Mouse (Mus musculus): ENCODE data around the gene Suv39h1. TPM values are rescaled to one million over a fixed set of nuclear protein-coding genes. Genes with fewer than 3 reads are reported as not detected.
"Not testable (repeated sequence)": the region's sequence is repeated elsewhere in the genome, so short reads cannot be mapped to it uniquely, and the experiment has no call there.

The Suv39h1 gene
- polyA plus RNA-seq (2015; fragmentation: Nextera tagmentation; extraction: Ambion mirVana) = 40.2 and 47.3 TPM in 2 replicates

DNA sequence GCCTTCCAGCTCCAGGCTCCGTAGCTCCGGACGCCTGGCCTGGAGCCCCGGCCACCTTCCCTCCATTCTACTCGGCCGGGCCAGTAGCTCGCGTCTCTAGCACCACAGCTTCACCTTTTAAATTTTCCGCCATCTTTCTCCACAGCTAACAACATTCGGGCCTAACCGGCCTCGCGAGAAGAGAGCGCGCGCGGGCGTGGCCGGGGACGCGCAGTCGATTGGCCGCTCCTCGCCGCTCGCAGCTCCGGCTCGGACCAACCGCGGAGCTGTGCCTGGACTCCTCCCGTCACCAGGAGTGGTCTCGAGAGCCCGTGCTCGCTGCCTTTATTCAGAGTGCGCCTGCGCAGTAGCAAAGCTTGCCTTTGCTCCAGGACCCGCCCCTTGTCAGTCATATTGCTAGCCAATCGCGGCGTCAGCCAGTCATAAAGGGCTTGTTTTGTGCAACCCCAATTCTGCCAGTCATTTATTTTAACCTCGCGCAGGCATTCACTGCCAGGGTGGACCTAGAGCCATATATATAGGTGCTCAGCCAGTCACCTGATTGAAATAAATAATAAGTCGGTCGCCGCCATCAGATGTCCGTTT lies at the start of gene Suv39h1:
Suv39h1 (minus strand) TSS at position 331 of the 585 bp plus-strand sequence.
- Histone ChIP-seq H3K27ac (peak within 1 kb of the TSS; percentile 90), H3K9me3 (replicated peaks) (no peaks in the 10 kb centered on the region), H3K27me3 (no peaks in the 10 kb centered on the region), H3K36me3 (peaks cover 31% of the 10 kb centered on the region), H3K4me1 (replicated peaks) (peaks cover 24% of the 10 kb centered on the region), H3K4me2 (peak within 1 kb of the TSS; percentile 74), H3K4me3 (replicated peaks) (peak within 1 kb of the TSS; percentile 79), H3K9ac (peak within 1 kb of the TSS; percentile 85)
- ATAC-seq (ENCODE audit: low read depth) (peak; percentile 97), DNase-seq (peak; percentile 93)
- WGBS (ENCODE audit: insufficient replicate concordance) = 23% methylated on average over 46 of the region's 46 CpGs

DNA sequence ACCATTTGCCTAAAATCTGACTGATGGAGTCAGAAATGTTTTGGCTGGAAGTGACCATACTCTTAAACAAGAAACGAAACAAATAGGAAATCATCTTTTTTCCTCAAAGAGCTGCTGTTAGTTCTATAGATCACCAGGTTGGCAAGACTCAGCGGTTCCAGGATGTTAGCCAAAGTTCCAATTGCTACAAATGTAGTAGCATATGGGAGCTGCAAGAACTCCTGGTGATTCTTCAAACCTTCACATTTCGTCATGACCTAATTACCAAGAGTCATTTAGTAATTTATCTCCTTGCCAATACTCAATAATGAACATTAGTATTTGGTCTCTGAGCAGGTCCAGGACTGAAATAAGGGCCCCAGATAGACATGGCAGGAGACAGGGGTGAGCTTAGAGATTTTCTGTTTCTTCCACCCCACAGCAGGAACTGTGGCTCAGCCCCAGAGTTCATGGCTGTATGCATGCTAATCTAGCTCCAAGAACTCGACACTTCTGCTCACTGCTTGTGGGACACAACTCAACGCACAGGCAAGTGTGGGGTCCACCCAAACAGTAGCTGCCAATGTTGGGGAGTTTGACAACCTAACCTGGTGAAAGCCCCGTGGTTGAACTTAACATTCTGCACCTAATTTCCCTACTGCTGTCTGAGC lies 49.4 kb upstream of the Suv39h1 start:
- H3K27me3 ChIP-seq = no peaks in the 10 kb centered on the region
- no peak overlapping the region for H3K4me3 ChIP-seq (replicated peaks)
- no peaks in the 10 kb centered on the region for H3K4me1 ChIP-seq (replicated peaks)
- no peak for ATAC-seq (ENCODE audit: low read depth)
- no peak for DNase-seq
- H3K4me2 ChIP-seq = no peak overlapping the region
- H3K27ac ChIP-seq = no peak overlapping the region
- no peaks in the 10 kb centered on the region for H3K9me3 ChIP-seq (replicated peaks)
- H3K9ac ChIP-seq = no peak overlapping the region
- 67% methylated on average over 6 of the region's 6 CpGs for WGBS (ENCODE audit: insufficient replicate concordance)
- peaks cover 29% of the 10 kb centered on the region for H3K36me3 ChIP-seq

DNA sequence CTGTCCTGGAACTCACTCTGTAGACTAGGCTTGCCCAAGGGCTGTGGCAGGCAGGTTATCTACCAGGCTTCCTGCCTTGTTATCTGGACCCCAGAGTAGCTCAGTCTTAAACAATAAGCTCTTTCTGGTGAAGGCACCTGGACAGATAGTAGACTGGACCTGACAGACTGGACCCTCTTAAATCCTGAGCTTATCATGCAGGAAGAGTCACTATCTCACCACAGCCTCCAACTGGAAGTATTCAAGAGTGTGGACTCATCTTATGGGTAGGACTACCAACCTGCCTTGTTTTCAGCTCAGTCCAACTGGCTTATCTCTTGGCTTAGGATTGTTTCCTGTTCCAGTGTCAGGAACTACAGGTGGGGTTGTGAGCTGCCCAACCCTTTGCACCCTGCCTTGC lies 42.7 kb upstream of the Suv39h1 start:
- no peak overlapping the region for H3K9ac ChIP-seq
- no peak overlapping the region for H3K27ac ChIP-seq
- ATAC-seq (ENCODE audit: low read depth) = no peak
- H3K4me2 ChIP-seq = no peak overlapping the region
- H3K9me3 ChIP-seq (replicated peaks) = no peaks in the 10 kb centered on the region
- DNase-seq = no peak
- peaks cover 9% of the 10 kb centered on the region for H3K4me1 ChIP-seq (replicated peaks)
- H3K4me3 ChIP-seq (replicated peaks) = no peak overlapping the region
- no peaks in the 10 kb centered on the region for H3K27me3 ChIP-seq
- no peaks in the 10 kb centered on the region for H3K36me3 ChIP-seq

DNA sequence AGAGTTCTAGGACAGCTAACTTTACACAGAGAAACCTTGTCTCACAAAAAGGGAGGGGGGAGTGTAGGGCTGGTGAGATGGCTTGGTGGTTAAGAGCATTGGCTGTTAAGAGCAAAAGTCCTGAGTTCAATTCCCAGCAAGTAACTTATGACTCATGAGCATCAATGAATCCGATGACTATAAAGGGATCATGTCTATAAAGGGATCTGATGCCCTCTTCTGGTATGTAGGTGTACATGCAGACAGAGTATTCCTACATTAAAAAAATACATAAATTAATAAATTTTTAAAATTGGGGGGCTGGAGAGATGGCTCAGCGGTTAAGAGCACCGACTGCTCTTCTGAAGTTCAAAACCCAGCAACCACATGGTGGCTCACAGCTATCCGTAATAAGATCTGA lies 40.7 kb upstream of the Suv39h1 start:
- Histone ChIP-seq H3K4me1 (replicated peaks) (peaks cover 9% of the 10 kb centered on the region), H3K4me2 (no peak overlapping the region), H3K27ac (no peak overlapping the region), H3K9me3 (replicated peaks) (no peaks in the 10 kb centered on the region), H3K27me3 (no peaks in the 10 kb centered on the region), H3K9ac (no peak overlapping the region), H3K4me3 (replicated peaks) (no peak overlapping the region), H3K36me3 (no peaks in the 10 kb centered on the region)
- WGBS (ENCODE audit: insufficient replicate concordance) = 54% methylated on average over 4 of the region's 4 CpGs
- DNase-seq = no peak
- ATAC-seq (ENCODE audit: low read depth) = no peak

DNA sequence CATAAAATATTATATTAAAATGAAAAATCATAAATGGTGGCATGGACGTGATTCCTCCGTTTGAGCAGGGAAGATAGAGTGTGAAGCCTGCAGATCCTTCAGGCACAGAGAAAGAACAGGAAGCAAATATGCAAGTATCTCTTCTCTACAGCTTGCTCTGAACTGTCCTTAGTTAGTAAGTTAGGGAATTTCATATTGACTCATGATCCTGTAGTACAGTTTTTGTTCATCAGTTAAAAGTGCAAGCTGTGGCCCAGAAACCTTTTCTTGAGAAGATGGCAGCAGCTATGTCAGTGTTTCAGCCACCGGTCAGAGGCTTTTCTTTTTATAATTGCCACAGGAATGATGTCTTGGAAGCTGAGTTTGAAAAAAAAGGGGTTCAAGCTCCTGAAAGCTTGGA lies 30.5 kb upstream of the Suv39h1 start:
- Histone ChIP-seq H3K4me1 (replicated peaks) (peaks cover 30% of the 10 kb centered on the region), H3K4me2 (no peak overlapping the region), H3K27ac (no peak overlapping the region), H3K27me3 (no peaks in the 10 kb centered on the region), H3K36me3 (no peaks in the 10 kb centered on the region), H3K4me3 (replicated peaks) (no peak overlapping the region), H3K9ac (no peak overlapping the region), H3K9me3 (replicated peaks) (no peaks in the 10 kb centered on the region)
- 73% methylated on average over 3 of the region's 3 CpGs for WGBS (ENCODE audit: insufficient replicate concordance)
- no peak for DNase-seq
- no peak for ATAC-seq (ENCODE audit: low read depth)

DNA sequence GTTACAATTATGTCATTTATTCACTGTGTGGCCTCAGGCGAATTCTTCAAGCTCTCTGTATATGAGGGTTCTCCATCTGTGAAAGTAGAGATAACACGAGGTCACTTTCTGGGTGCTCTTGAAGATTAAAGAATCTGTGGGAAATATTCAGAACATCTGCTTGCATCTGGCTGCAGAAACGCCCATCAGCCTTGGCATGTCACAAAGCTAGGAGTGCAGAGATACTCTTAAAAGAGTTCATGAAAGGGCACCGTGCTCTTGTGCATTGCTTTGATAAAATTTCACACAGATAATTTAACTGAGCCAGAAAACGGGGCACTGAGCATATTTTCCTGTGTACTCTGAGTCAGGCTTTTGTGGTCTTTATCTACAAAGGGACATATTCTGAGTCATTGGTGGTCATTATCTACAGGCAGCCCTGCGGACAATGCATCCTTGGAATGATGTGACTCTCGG lies 27.7 kb upstream of the Suv39h1 start:
- ATAC-seq (ENCODE audit: low read depth) (peak; percentile 91), DNase-seq (peak; percentile 70)
- Histone ChIP-seq H3K9ac (no peak overlapping the region), H3K9me3 (replicated peaks) (no peaks in the 10 kb centered on the region), H3K27ac (peak overlapping the region; percentile 84), H3K36me3 (no peaks in the 10 kb centered on the region), H3K4me2 (peak overlapping the region; percentile 49), H3K4me1 (replicated peaks) (peaks cover 38% of the 10 kb centered on the region), H3K27me3 (no peaks in the 10 kb centered on the region), H3K4me3 (replicated peaks) (no peak overlapping the region)
- 23% methylated on average over 7 of the region's 7 CpGs for WGBS (ENCODE audit: insufficient replicate concordance)

DNA sequence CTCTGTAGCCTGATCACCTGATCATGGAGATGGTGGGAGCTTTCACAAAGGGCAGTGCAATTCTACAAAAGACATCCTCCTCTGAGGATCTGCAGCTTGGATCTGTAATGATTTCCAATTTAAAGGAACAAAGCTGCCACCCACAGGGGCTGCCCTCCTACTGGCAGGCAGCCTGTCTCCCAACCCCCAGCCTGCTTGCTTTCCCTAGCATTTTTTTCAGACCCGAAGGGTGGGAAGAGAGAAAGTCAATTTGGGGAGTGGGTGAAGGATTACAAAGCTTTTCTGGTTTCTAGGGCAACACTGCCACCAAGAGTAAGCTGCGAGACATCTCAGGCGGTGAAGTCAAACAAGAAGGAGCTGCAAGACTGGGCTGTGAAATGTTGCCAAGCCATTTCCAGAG lies 26.5 kb upstream of the Suv39h1 start:
- H3K27me3 ChIP-seq = no peaks in the 10 kb centered on the region
- DNase-seq (no peak), ATAC-seq (ENCODE audit: low read depth) (no peak)
- no peaks in the 10 kb centered on the region for H3K9me3 ChIP-seq (replicated peaks)
- no peak overlapping the region for H3K4me3 ChIP-seq (replicated peaks)
- H3K36me3 ChIP-seq = no peaks in the 10 kb centered on the region
- peaks cover 38% of the 10 kb centered on the region for H3K4me1 ChIP-seq (replicated peaks)
- H3K9ac ChIP-seq = no peak overlapping the region
- H3K27ac ChIP-seq = peak overlapping the region; percentile 73
- WGBS (ENCODE audit: insufficient replicate concordance) = 34% methylated on average over 3 of the region's 3 CpGs
- H3K4me2 ChIP-seq = 0 out of 2 replicates have a peak overlapping the region, but pooled peaks have one; percentile 49

DNA sequence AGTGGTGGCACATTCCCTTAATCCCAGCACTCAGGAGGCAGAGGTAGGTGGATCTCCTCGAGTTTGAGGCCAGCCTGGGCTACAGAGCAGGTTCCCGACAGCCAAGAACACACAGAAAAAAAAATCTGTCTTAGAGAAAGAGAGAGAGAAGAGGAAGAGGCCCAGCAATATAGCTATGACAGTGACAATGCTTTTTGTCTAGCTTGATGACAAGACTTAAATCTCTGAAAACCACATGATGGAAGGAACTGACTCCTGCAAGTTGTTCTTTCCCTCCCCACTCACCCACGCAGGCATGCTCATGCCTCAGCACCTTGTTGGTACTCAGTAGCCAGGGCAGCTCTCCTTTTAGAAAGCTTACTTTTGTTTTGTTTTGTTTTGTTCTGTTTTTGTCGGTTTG lies 24.9 kb upstream of the Suv39h1 start:
- Histone ChIP-seq H3K4me2 (no peak overlapping the region), H3K4me1 (replicated peaks) (peaks cover 43% of the 10 kb centered on the region), H3K27me3 (no peaks in the 10 kb centered on the region), H3K27ac (peak overlapping the region; percentile 47; the same call in 1 of the 2 replicates), H3K36me3 (no peaks in the 10 kb centered on the region), H3K9ac (no peak overlapping the region), H3K4me3 (replicated peaks) (no peak overlapping the region), H3K9me3 (replicated peaks) (no peaks in the 10 kb centered on the region)
- no peak for ATAC-seq (ENCODE audit: low read depth)
- no peak for DNase-seq
- WGBS (ENCODE audit: insufficient replicate concordance) = 33% methylated on average over 4 of the region's 4 CpGs

DNA sequence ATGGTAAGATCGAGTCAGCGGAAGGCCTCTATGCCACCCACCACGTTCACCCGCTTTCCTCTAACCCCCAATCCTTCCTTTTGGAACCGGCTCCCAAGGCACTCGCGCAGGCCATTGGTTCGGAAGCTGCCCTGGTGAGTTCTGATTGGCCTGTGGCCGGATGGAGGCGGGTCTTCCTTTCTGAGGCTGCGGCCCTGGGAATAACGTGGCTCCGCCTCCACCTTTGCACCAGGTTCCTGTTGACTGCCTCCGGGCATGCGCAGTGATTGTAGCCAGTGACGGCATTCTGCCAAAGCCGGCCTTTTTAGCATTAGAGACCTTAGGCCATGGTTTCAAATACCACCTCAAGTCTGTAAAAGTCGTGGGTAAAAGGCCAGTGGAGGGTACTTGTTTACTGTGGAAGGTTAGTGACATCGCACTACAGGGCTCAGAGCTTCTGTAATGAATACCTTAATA lies 22.3 kb upstream of the Suv39h1 start:
- Histone ChIP-seq H3K4me3 (replicated peaks) (peak overlapping the region; percentile 50), H3K4me2 (peak overlapping the region; percentile 61), H3K9me3 (replicated peaks) (no peaks in the 10 kb centered on the region), H3K9ac (peak overlapping the region; percentile 65), H3K27ac (peak overlapping the region; percentile 79), H3K27me3 (no peaks in the 10 kb centered on the region), H3K4me1 (replicated peaks) (peaks cover 30% of the 10 kb centered on the region), H3K36me3 (no peaks in the 10 kb centered on the region)
- DNase-seq (peak; percentile 95), ATAC-seq (ENCODE audit: low read depth) (peak; percentile 92)
- 12% methylated on average over 19 of the region's 19 CpGs for WGBS (ENCODE audit: insufficient replicate concordance)

DNA sequence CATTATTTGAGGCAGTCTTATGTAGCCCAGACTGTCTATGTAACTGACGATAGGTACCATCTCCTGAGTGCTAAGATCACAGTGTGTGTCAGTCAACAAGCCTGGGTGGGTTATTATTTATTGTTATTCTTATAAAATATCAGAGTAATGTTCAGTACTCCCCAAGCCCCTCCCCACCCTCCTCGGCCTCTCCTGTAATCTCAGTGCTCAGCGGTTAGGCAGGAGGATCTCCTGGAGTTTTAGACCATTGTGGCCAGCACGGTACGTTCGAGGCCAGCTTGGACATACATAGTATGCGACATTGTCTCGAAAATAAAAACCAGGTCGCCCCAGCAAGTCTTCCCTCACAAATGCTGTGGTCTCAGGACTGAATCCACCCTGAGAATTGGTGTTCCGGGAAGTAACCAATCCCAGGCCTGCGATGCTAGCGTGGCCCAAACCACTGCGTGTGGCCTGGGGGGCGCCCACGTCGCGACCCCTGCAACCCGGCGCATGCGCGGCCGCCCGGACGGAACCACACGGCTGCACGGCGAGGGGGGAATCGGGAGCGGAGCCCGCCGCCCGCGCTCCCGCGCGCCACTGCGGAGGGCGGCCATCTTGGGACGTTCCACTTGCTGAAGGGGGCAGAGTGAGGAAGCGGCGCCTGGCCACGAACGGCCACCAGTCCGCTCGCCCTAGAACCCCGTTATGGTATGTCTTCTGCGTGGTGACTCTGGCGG lies 21.7 kb upstream of the Suv39h1 start:
- not testable (repeated sequence) for H3K27ac ChIP-seq; H3K9me3 ChIP-seq (replicated peaks); H3K36me3 ChIP-seq; H3K27me3 ChIP-seq
- peak overlapping the region; percentile 59 for H3K4me2 ChIP-seq
- peak overlapping the region; percentile 43; the same call in 1 of the 2 replicates for H3K9ac ChIP-seq
- WGBS (ENCODE audit: insufficient replicate concordance) = 7% methylated on average over 20 of the region's 48 CpGs
- H3K4me1 ChIP-seq (replicated peaks) = peaks cover 25% of the 10 kb centered on the region
- ATAC-seq (ENCODE audit: low read depth) = peak; percentile 87
- peak; percentile 80 for DNase-seq
- peak overlapping the region; percentile 49 for H3K4me3 ChIP-seq (replicated peaks)

DNA sequence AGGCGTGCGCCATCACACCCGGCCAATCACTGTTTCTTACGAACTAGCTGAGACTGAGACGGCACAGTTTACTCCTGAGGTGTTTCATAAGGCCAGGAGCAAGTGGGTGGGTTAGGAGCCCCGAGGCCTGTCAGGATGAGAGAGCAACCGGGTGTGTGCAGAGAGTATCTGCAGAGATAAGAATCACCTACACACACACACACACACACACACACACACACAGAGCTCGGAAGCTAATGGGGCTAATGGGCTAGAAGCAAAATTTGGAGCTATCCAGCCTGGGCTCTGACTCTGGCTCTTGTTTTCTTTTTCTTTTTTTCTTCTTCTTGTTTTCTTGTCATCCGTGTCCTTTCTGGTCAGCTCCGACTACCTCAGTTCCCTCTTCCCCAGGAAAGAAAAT lies 21.0 kb upstream of the Suv39h1 start:
- ATAC-seq (ENCODE audit: low read depth) (no peak), DNase-seq (no peak)
- WGBS (ENCODE audit: insufficient replicate concordance) = 57% methylated on average over 10 of the region's 10 CpGs
- no peaks in the 10 kb centered on the region for H3K9me3 ChIP-seq (replicated peaks)
- H3K4me2 ChIP-seq = peak overlapping the region; percentile 59
- H3K27me3 ChIP-seq = no peaks in the 10 kb centered on the region
- H3K4me3 ChIP-seq (replicated peaks) = peak overlapping the region; percentile 49
- peak overlapping the region; percentile 43 for H3K9ac ChIP-seq
- no peaks in the 10 kb centered on the region for H3K36me3 ChIP-seq
- H3K4me1 ChIP-seq (replicated peaks) = peaks cover 20% of the 10 kb centered on the region
- H3K27ac ChIP-seq = no peak overlapping the region; the same call in 1 of the 2 replicates

Data from liver, embryonic 13.5 days (tissue).